Mouse (Mus musculus): ENCODE data around the gene Ppp2r5e. TPM values are rescaled to one million over a fixed set of nuclear protein-coding genes. Genes with fewer than 3 reads are reported as not detected.

The Ppp2r5e gene
- polyA plus RNA-seq, 1 experiment from 2014 or later, result 21.4 TPM

DNA sequence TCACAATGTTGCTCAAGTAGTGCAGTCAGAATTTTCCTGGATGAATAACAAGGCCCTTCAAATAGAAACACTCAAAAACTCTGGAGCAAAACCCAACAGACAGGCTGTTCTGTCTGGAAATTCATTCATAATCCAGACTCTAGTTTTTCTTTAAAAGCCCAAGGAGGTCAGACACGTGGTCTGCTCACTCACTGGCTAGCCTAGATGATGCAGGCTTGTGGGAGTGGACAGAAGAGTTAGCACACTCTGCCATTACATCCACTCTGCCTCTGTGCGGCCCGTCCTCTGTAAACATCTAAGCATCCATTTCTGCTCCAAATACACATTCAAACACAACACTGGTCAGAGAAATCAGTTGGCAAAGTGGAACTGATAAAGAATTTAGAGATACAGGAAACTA, 117.4 kb downstream of the Ppp2r5e start:
- no peak overlapping the region for H3K27ac ChIP-seq
- peaks cover 7% of the 10 kb centered on the region; the same call in 1 of the 2 replicates for H3K4me1 ChIP-seq (replicated peaks)
- H3K9ac ChIP-seq (replicated peaks), result no peak overlapping the region
- H3K9me3 ChIP-seq, result no peaks in the 10 kb centered on the region
- no peaks in the 10 kb centered on the region for H3K36me3 ChIP-seq
- no peak overlapping the region for H3K4me2 ChIP-seq (replicated peaks)
- WGBS, result 82% methylated on average over 3 of the region's 3 CpGs
- H3K27me3 ChIP-seq, result no peaks in the 10 kb centered on the region
- no peak overlapping the region for H3K4me3 ChIP-seq (replicated peaks)
- no peak for ATAC-seq

DNA sequence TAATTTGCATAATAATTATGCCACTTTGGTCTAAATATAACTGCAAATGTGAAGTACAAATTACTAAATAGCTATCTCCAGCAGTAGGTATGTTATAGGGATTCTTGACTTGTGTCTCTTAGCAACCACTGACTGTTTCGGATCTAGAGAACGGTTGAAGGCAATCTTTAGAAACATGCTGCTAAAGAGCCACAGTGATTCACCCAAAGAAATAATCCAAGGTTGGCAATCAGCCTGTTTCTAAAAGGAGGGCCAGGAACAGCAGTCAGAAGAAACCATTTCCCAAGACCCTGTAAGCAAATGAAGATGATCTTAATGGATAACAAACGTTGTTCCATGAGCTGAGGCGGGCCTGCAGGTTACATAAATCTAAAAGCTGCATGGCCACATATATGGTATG, 117.9 kb downstream of the Ppp2r5e start:
- no peak overlapping the region for H3K4me2 ChIP-seq (replicated peaks)
- no peaks in the 10 kb centered on the region for H3K9me3 ChIP-seq
- no peak overlapping the region for H3K27ac ChIP-seq
- peaks cover 7% of the 10 kb centered on the region; the same call in 1 of the 2 replicates for H3K4me1 ChIP-seq (replicated peaks)
- H3K9ac ChIP-seq (replicated peaks), result no peak overlapping the region
- H3K27me3 ChIP-seq, result no peaks in the 10 kb centered on the region
- H3K36me3 ChIP-seq, result no peaks in the 10 kb centered on the region
- no peak overlapping the region for H3K4me3 ChIP-seq (replicated peaks)
- 54% methylated on average over 4 of the region's 4 CpGs for WGBS
- no peak for ATAC-seq

DNA sequence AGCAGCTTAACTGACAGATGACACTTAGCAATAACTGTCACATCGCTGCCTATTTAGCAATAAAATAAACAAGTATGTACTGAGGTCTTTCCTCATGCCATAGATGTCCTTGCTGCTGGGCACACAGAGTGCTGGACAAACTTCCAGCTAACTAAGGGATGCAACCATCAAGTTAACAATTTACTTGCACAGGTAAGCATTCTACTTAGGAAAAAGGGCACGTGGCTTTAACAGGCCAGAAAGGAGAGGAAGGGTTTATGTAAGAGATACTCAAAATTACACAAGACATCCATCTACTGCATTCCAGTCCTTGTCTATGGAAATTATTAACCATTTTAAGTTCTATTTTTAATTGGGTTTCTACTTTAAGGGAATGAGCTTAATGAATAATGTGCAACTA, 123.0 kb downstream of the Ppp2r5e start:
- Histone ChIP-seq H3K36me3 (peaks cover 12% of the 10 kb centered on the region; the same call in 1 of the 2 replicates), H3K27me3 (no peaks in the 10 kb centered on the region), H3K27ac (no peak overlapping the region), H3K4me1 (replicated peaks) (peaks cover 4% of the 10 kb centered on the region; the same call in 1 of the 2 replicates), H3K9me3 (no peaks in the 10 kb centered on the region), H3K9ac (replicated peaks) (no peak overlapping the region), H3K4me2 (replicated peaks) (no peak overlapping the region), H3K4me3 (replicated peaks) (no peak overlapping the region)
- 95% methylated on average over 2 of the region's 2 CpGs for WGBS
- no peak for ATAC-seq

DNA sequence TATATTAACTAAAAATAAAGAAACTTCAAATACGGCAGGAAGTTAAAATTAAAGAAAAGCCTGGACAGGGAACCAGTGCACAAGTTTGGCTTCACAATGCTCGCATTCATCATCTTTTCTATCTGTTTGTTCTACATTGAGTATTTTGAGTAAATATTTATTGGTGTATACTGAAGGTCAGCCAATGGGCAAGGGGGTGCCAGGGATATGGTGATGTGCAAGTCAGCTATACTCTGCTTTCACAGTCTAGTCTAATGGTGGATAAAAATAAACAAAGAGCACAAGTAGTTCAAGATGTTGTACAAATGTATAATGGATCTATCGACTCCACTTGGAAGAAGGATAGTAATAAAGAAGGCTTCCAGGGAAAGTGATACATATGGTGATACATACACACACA, 123.9 kb downstream of the Ppp2r5e start:
- no peak overlapping the region for H3K9ac ChIP-seq (replicated peaks)
- no peaks in the 10 kb centered on the region for H3K27me3 ChIP-seq
- no peaks in the 10 kb centered on the region for H3K9me3 ChIP-seq
- H3K4me1 ChIP-seq (replicated peaks), result 0 out of 2 replicates have a peak, but pooled peaks cover 4% of the 10 kb centered on the region
- no peak overlapping the region for H3K4me2 ChIP-seq (replicated peaks)
- ATAC-seq, result no peak
- H3K4me3 ChIP-seq (replicated peaks), result no peak overlapping the region
- whole genome bisulfite sequencing, result 92% methylated on average over 3 of the region's 3 CpGs
- H3K27ac ChIP-seq, result no peak overlapping the region
- H3K36me3 ChIP-seq, result peaks cover 19% of the 10 kb centered on the region

DNA sequence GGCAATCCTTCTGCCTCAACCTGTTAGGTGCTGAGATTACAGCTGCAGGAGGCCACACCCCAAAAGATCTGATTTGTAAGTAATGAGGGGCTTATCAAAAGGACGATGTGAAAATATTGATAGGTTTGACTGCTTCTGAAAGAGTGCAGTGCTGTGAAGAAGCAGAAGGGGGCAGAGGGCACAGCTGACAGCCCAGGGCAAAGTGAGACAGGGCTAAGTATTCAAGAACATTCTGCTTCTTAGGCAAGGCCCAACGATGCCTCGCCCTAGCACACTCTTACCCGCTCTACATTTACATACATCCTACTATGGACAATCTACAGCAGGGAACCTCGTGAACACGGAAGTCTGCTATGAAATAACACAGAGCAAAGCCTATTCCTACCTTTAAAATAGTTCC, 128.2 kb downstream of the Ppp2r5e start:
- no peaks in the 10 kb centered on the region for H3K9me3 ChIP-seq
- 90% methylated on average over 6 of the region's 6 CpGs for WGBS
- H3K4me3 ChIP-seq (replicated peaks), result no peak overlapping the region
- H3K9ac ChIP-seq (replicated peaks), result no peak overlapping the region
- H3K4me2 ChIP-seq (replicated peaks), result no peak overlapping the region
- no peak for ATAC-seq
- H3K36me3 ChIP-seq, result peaks cover 56% of the 10 kb centered on the region
- H3K27ac ChIP-seq, result no peak overlapping the region
- H3K27me3 ChIP-seq, result no peaks in the 10 kb centered on the region
- 0 out of 2 replicates have a peak, but pooled peaks cover 4% of the 10 kb centered on the region for H3K4me1 ChIP-seq (replicated peaks)

DNA sequence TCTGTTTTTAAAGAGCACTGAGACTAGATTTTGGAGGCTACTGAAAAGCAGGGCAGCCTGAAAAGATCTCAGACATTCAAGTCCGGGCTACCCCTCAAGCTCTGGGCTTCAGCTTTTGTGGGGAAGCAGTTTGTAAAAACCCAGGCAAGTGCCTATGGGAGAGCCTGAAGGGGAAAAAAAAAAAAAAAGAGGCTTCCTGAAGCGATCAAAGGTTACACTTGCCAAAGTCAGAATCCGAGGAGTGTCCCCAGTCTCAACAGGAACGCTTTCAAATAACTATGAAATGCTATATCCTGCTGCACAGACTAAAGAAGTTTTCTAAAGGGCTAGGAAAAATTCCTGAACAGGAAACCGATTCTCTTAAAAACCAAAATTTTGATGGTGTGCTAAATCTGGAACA, 128.9 kb downstream of the Ppp2r5e start:
- Histone ChIP-seq H3K27ac (no peak overlapping the region), H3K4me1 (replicated peaks) (0 out of 2 replicates have a peak, but pooled peaks cover 4% of the 10 kb centered on the region), H3K36me3 (peaks cover 61% of the 10 kb centered on the region), H3K27me3 (no peaks in the 10 kb centered on the region), H3K9ac (replicated peaks) (no peak overlapping the region), H3K4me3 (replicated peaks) (no peak overlapping the region), H3K9me3 (no peaks in the 10 kb centered on the region), H3K4me2 (replicated peaks) (no peak overlapping the region)
- ATAC-seq, result no peak
- WGBS, result 91% methylated on average over 5 of the region's 5 CpGs

DNA sequence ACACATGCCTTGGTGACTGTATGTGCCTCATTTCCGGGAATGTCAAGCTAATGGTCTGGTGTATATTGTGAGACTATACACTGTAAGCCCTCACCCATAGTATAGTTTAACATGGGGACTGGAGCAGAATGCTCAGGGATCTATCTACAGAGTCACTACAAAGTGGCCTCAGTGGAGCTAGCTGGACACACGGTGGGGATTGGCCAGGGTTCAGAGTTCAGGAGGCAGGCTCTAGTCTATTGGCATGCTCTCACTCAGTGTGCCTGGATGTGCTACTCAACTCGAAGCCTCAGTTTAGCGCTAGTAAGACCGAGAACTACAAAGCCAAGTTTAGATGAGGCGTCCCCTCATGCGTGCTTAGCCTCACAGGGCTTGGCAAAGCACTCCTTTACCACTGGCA, 129.8 kb downstream of the Ppp2r5e start:
- no peaks in the 10 kb centered on the region for H3K9me3 ChIP-seq
- H3K4me2 ChIP-seq (replicated peaks), result no peak overlapping the region
- H3K27ac ChIP-seq, result no peak overlapping the region
- no peak overlapping the region for H3K9ac ChIP-seq (replicated peaks)
- H3K4me1 ChIP-seq (replicated peaks), result 0 out of 2 replicates have a peak, but pooled peaks cover 4% of the 10 kb centered on the region
- 91% methylated on average over 7 of the region's 7 CpGs for WGBS
- H3K27me3 ChIP-seq, result no peaks in the 10 kb centered on the region
- no peak for ATAC-seq
- H3K36me3 ChIP-seq, result peaks cover 69% of the 10 kb centered on the region
- H3K4me3 ChIP-seq (replicated peaks), result no peak overlapping the region

DNA sequence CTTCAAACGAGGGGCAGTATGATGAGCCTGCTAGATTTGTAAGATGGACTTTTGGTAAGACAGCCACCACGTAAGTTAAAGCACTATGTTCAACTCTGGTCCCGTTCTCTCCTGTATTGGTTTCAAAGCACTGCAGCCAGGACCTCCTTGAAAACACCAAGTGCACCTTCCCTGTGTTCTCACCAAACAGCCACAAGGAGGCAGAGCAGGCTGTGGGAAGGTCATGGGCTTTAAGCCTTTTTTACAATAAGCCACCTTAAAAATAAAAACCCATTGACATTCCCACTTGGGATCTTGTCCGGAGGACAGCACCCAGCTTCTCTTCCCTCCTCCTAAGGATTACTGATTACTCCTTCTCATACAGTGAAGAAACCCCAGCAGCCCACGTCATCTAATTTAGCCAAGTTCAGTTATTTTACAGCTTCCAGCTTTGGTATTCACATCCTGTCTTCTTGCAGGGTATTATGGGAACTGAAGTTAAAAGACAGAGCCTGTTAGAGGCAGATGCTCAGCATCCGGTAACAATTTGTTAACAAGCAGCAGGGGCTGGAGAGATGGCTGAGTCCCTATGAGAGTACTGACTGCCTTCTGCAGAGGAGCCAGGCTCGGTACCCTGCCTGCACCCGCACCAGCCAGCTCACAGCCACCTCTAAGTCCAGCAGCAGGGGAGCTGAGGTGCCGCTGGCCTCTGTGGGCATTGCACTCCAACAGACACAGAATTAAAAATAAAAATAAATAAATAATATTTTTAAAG, 131.9 kb downstream of the Ppp2r5e start:
- Histone ChIP-seq H3K9ac (replicated peaks) (no peak overlapping the region), H3K27ac (no peak overlapping the region), H3K36me3 (peaks cover 84% of the 10 kb centered on the region), H3K27me3 (no peaks in the 10 kb centered on the region), H3K4me3 (replicated peaks) (no peak overlapping the region), H3K9me3 (no peaks in the 10 kb centered on the region), H3K4me2 (replicated peaks) (no peak overlapping the region), H3K4me1 (replicated peaks) (no peaks in the 10 kb centered on the region)
- 78% methylated on average over 9 of the region's 9 CpGs for WGBS
- peak; percentile 69; the same call in 1 of the 2 replicates for ATAC-seq

DNA sequence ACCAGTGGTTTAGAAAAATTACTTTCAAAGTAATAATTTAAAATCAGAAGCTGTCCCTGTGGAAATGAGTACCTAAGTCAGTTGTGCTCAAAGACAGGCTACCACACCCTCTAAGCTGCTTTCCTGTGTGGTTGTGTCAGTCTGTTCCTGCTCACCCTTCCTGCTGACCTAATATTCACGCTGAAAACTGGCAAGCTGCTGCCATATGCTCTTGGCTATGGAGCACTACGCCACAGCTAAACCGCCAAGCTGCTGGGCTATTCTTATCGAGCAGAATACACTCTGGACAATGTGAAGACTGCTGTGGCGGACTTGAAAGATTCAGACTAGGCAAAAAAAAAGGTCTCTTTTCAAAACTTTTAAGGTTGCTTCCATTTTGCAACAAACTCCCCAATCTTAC, 135.5 kb downstream of the Ppp2r5e start:
- Histone ChIP-seq H3K9ac (replicated peaks) (no peak overlapping the region), H3K4me2 (replicated peaks) (no peak overlapping the region), H3K4me1 (replicated peaks) (no peaks in the 10 kb centered on the region), H3K9me3 (no peaks in the 10 kb centered on the region), H3K27ac (no peak overlapping the region), H3K27me3 (no peaks in the 10 kb centered on the region), H3K4me3 (replicated peaks) (no peak overlapping the region), H3K36me3 (peaks cover 73% of the 10 kb centered on the region)
- WGBS, result 91% methylated on average over 5 of the region's 5 CpGs
- no peak for ATAC-seq

DNA sequence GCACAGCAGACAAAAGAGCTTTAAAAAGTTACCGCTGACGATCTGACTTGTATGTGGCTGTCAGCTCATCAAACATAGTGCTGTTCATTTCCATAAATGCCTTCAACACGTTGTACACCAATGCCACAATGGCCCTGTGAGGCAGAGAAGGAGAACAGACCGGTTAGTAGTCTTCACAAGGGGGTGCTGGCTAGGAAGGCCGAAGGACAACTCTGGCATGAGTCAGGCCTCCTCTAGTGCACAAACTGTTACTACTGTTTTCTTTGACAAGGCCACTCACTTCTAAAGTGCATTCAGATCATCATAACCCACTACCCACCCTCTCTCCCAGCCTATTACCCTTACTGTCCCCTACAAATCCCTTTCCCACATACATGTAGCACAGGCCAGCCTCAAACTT, 136.4 kb downstream of the Ppp2r5e start:
- ATAC-seq, result no peak
- Histone ChIP-seq H3K4me1 (replicated peaks) (no peaks in the 10 kb centered on the region), H3K9me3 (no peaks in the 10 kb centered on the region), H3K27me3 (no peaks in the 10 kb centered on the region), H3K36me3 (peaks cover 64% of the 10 kb centered on the region), H3K27ac (no peak overlapping the region), H3K4me2 (replicated peaks) (no peak overlapping the region), H3K4me3 (replicated peaks) (no peak overlapping the region), H3K9ac (replicated peaks) (no peak overlapping the region)
- WGBS, result 88% methylated on average over 5 of the region's 5 CpGs

DNA sequence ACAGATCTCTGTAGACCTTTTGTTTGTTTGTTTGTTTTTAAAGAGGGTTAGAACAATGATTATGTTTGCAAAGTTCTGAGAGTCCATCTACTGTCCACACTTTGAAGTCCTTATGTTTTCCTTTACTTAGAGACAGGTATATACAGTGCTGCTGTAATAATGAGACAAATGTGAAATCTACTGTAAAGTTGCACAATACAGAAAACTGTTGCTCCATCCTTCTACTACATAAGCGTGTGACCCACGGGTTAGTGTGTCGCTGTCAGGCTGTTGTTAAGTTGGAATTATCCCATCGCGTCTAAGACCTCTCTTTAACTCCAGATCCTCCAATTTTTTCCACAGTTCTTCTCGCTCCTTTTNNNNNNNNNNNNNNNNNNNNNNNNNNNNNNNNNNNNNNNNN, 142.6 kb downstream of the Ppp2r5e start:
- Histone ChIP-seq H3K9me3 (no peaks in the 10 kb centered on the region), H3K27ac (no peak overlapping the region), H3K36me3 (peaks cover 53% of the 10 kb centered on the region), H3K27me3 (no peaks in the 10 kb centered on the region), H3K4me2 (replicated peaks) (no peak overlapping the region), H3K9ac (replicated peaks) (no peak overlapping the region), H3K4me3 (replicated peaks) (no peak overlapping the region), H3K4me1 (replicated peaks) (no peaks in the 10 kb centered on the region)
- no peak for ATAC-seq
- WGBS, result 94% methylated on average over 6 of the region's 6 CpGs

DNA sequence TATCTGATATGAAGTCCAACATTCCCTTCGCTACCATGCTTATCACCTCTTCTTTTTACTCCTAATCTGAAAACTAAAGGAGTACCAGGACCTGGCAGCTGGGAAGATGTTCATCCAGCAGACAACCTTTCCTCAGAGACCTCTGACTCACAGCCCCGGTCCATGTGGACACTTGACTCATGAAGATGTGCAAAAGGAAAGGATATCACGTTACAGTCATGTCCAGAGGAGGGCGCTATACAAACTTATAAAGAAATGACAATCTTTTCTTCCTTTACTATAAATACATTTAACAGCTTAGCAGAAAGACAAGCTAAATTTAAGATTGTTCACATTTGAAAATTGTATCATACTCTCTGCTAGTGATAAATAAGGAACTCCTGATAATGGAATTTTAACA, 143.0 kb downstream of the Ppp2r5e start:
- WGBS, result 82% methylated on average over 4 of the region's 4 CpGs
- no peak overlapping the region for H3K27ac ChIP-seq
- H3K4me3 ChIP-seq (replicated peaks), result no peak overlapping the region
- no peaks in the 10 kb centered on the region for H3K4me1 ChIP-seq (replicated peaks)
- no peak overlapping the region for H3K4me2 ChIP-seq (replicated peaks)
- peaks cover 49% of the 10 kb centered on the region for H3K36me3 ChIP-seq
- no peak overlapping the region for H3K9ac ChIP-seq (replicated peaks)
- H3K9me3 ChIP-seq, result no peaks in the 10 kb centered on the region
- ATAC-seq, result no peak
- no peaks in the 10 kb centered on the region for H3K27me3 ChIP-seq

DNA sequence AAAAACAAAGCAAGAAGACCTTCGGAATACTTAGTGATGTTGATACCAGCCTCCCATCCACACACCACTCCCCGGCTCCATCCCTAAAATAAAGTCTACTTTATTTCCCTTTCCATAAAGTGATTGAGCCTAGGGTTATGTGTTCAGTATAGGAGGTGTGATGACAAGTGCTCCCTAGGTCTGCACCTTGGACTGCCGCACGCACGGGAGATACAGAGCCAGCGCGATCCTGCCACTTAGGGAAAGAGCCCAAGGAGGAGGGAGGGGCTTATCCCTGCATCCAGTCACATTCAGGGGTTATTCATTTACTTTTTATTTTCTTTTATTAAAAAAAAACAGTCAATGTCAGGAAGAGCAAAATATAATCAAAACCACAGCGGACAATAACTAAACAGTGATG, 145.5 kb downstream of the Ppp2r5e start:
- Histone ChIP-seq H3K27ac (no peak overlapping the region), H3K36me3 (peaks cover 41% of the 10 kb centered on the region), H3K27me3 (no peaks in the 10 kb centered on the region), H3K4me2 (replicated peaks) (no peak overlapping the region), H3K9me3 (no peaks in the 10 kb centered on the region), H3K4me1 (replicated peaks) (no peaks in the 10 kb centered on the region), H3K9ac (replicated peaks) (no peak overlapping the region), H3K4me3 (replicated peaks) (no peak overlapping the region)
- WGBS, result 97% methylated on average over 8 of the region's 8 CpGs
- ATAC-seq, result no peak

Data from midbrain, embryonic 13.5 days (tissue).